Mouse (Mus musculus): ENCODE measurements around the gene Arhgef17. TPM values are rescaled to one million over a fixed set of nuclear protein-coding genes. Genes with fewer than 3 reads are reported as not detected.
"Not testable (repeated sequence)": the region's sequence is repeated elsewhere in the genome, so short reads cannot be mapped to it uniquely, and the experiment has no call there.

Arhgef17 gene
- total RNA-seq, 2 experiments from 2014 or later: 128 to 134 TPM

GRCm38 (mm10) chr7:100855795-100856573, 75.9 kb downstream of the Arhgef17 start:
- no peak for DNase-seq (ENCODE audit: low spot score in 2 of 2)
- intact Hi-C loops (cut with DNase I): no loop called here

GRCm38 (mm10) chr7:100855300-100855699, 76.6 kb downstream of the Arhgef17 start:
- intact Hi-C loops (cut with DNase I): no loop called here

GRCm38 (mm10) chr7:100854861-100855260, 77.0 kb downstream of the Arhgef17 start:
- no peak for DNase-seq (ENCODE audit: low spot score in 2 of 2)
- intact Hi-C loops (cut with DNase I): no loop called here

More at GRCm38 (mm10) chr7:100855300-100855699, 76.6 kb downstream of the Arhgef17 start:
- no peak for DNase-seq (ENCODE audit: low spot score in 2 of 2)

GRCm38 (mm10) chr7:100854137-100854814, 77.6 kb downstream of the Arhgef17 start:
- intact Hi-C loops (cut with DNase I): no loop called here

GRCm38 (mm10) chr7:100853396-100853795, 78.5 kb downstream of the Arhgef17 start:
- DNase-seq (ENCODE audit: low spot score in 2 of 2): no peak
- intact Hi-C loops (cut with DNase I): no loop called here

More at GRCm38 (mm10) chr7:100854137-100854814, 77.6 kb downstream of the Arhgef17 start:
- no peak for DNase-seq (ENCODE audit: low spot score in 2 of 2)

GRCm38 (mm10) chr7:100851481-100852356, 80.2 kb downstream of the Arhgef17 start:
- DNase-seq (ENCODE audit: low spot score in 2 of 2): no peak
- intact Hi-C loops (cut with DNase I): no loop called here

GRCm38 (mm10) chr7:100849508-100849907, 82.4 kb downstream of the Arhgef17 start:
- intact Hi-C loops (cut with DNase I): no loop called here
- DNase-seq (ENCODE audit: low spot score in 2 of 2): no peak

GRCm38 (mm10) chr7:100848744-100849143, 83.2 kb downstream of the Arhgef17 start:
- peak; percentile 67 to 78 for DNase-seq (ENCODE audit: low spot score in 2 of 2)
- intact Hi-C loops (cut with DNase I): no loop called here

- intact Hi-C loops (cut with DNase I): no loop called here
- no peak for DNase-seq (ENCODE audit: low spot score in 2 of 2)
These were observed 84.8 kb downstream of the Arhgef17 start for GRCm38 (mm10) chr7:100847131-100847530.

- intact Hi-C loops (cut with DNase I); DNase-seq (ENCODE audit: low spot score in 2 of 2): not testable (repeated sequence)
These were observed 85.9 kb downstream of the Arhgef17 start for GRCm38 (mm10) chr7:100846033-100846432.

- intact Hi-C loops (cut with DNase I): no loop called here
These were observed 86.5 kb downstream of the Arhgef17 start for GRCm38 (mm10) chr7:100845412-100845811.

GRCm38 (mm10) chr7:100845026-100845400, 86.9 kb downstream of the Arhgef17 start:
- intact Hi-C loops (cut with DNase I): no loop called here
- no peak for DNase-seq (ENCODE audit: low spot score in 2 of 2)

More at GRCm38 (mm10) chr7:100845412-100845811, 86.5 kb downstream of the Arhgef17 start:
- no peak for DNase-seq (ENCODE audit: low spot score in 2 of 2)

- intact Hi-C loops (cut with DNase I): no loop called here
- no peak for DNase-seq (ENCODE audit: low spot score in 2 of 2)
These were observed 87.4 kb downstream of the Arhgef17 start for GRCm38 (mm10) chr7:100844385-100845025.

- DNase-seq (ENCODE audit: low spot score in 2 of 2): no peak
- intact Hi-C loops (cut with DNase I): no loop called here
These were observed 88.0 kb downstream of the Arhgef17 start for GRCm38 (mm10) chr7:100843866-100844265.

- no peak for DNase-seq (ENCODE audit: low spot score in 2 of 2)
- intact Hi-C loops (cut with DNase I): no loop called here
These were observed 89.7 kb downstream of the Arhgef17 start for GRCm38 (mm10) chr7:100842175-100842574.

- intact Hi-C loops (cut with DNase I): no loop called here
- DNase-seq (ENCODE audit: low spot score in 2 of 2): no peak
These were observed 90.3 kb downstream of the Arhgef17 start for GRCm38 (mm10) chr7:100841608-100842007.

- intact Hi-C loops (cut with DNase I): no loop called here
- DNase-seq (ENCODE audit: low spot score in 2 of 2): no peak
These were observed 91.0 kb downstream of the Arhgef17 start for GRCm38 (mm10) chr7:100840906-100841305.

GRCm38 (mm10) chr7:100839632-100840402, 92.1 kb downstream of the Arhgef17 start:
- DNase-seq (ENCODE audit: low spot score in 2 of 2): no peak
- intact Hi-C loops (cut with DNase I): no loop called here

GRCm38 (mm10) chr7:100837701-100838100, 94.2 kb downstream of the Arhgef17 start:
- intact Hi-C loops (cut with DNase I): no loop called here
- DNase-seq (ENCODE audit: low spot score in 2 of 2): no peak

Data from left cerebral cortex, postnatal 36 days (tissue).